Mouse (Mus musculus): Measurements from ENCODE around the gene Bag6. TPM values are rescaled to one million over a fixed set of nuclear protein-coding genes. Genes with fewer than 3 reads are reported as not detected.
A peak's percentile ranks its signal among the peaks of the same experiment; 100 is the strongest.

Gene Bag6
- 10 to 100 TPM; 25.4 to 33.8 (median 29.1) TPM for polyA plus RNA-seq (2017; shearing (Covaris generic))

GRCm38 (mm10) chr17:35134801-35135590, at the start of gene Bag6:
Gene Bag6 (plus strand): TSS chr17:35135178.
- ATAC-seq = peak; percentile 84

GRCm38 (mm10) chr17:35085208-35085865, 49.6 kb upstream of the Bag6 start, which contains the start of gene Ly6g6f:
Gene Ly6g6f (minus strand): TSS chr17:35085610.
- ATAC-seq = no peak

GRCm38 (mm10) chr17:35088151-35088550, 46.8 kb upstream of the Bag6 start:
- no peak for ATAC-seq

- ATAC-seq = peak; percentile 95
Measured at GRCm38 (mm10) chr17:35088825-35089644, 45.9 kb upstream of the Bag6 start, which contains the start of gene Abhd16a. Gene Abhd16a (plus strand): TSS chr17:35089263.

GRCm38 (mm10) chr17:35090166-35090932, 44.6 kb upstream of the Bag6 start:
- ATAC-seq = no peak

GRCm38 (mm10) chr17:35092403-35093198, 42.4 kb upstream of the Bag6 start:
- no peak for ATAC-seq

- no peak for ATAC-seq
Measured at GRCm38 (mm10) chr17:35094475-35095365, 40.3 kb upstream of the Bag6 start.

GRCm38 (mm10) chr17:35096597-35096996, 38.4 kb upstream of the Bag6 start:
- ATAC-seq = no peak

- ATAC-seq = no peak
Measured at GRCm38 (mm10) chr17:35097164-35097655, 37.8 kb upstream of the Bag6 start.

- no peak for ATAC-seq
Measured at GRCm38 (mm10) chr17:35100196-35100765, 34.7 kb upstream of the Bag6 start.

- no peak for ATAC-seq
Measured at GRCm38 (mm10) chr17:35101161-35101560, 33.8 kb upstream of the Bag6 start.

GRCm38 (mm10) chr17:35102299-35102698, 32.7 kb upstream of the Bag6 start:
- no peak for ATAC-seq

- no peak for ATAC-seq
Measured at GRCm38 (mm10) chr17:35103221-35103690, 31.7 kb upstream of the Bag6 start.

GRCm38 (mm10) chr17:35104079-35104478, 30.9 kb upstream of the Bag6 start:
- ATAC-seq = no peak

GRCm38 (mm10) chr17:35104754-35105153, 30.2 kb upstream of the Bag6 start:
- no peak for ATAC-seq

- no peak for ATAC-seq
Measured at GRCm38 (mm10) chr17:35105740-35106389, 29.1 kb upstream of the Bag6 start.

GRCm38 (mm10) chr17:35106522-35106921, 28.5 kb upstream of the Bag6 start:
- no peak for ATAC-seq

- no peak for ATAC-seq
Measured at GRCm38 (mm10) chr17:35108097-35108496, 26.9 kb upstream of the Bag6 start, which contains the start of gene Ly6g5c. Gene Ly6g5c (plus strand): TSS chr17:35108279.

- ATAC-seq = no peak
Measured at GRCm38 (mm10) chr17:35111774-35112173, 23.2 kb upstream of the Bag6 start.
